Mouse (Mus musculus): ENCODE data around the gene Rab6b. TPM values are rescaled to one million over a fixed set of nuclear protein-coding genes. Genes with fewer than 3 reads are reported as not detected.

Gene Rab6b
- 18.1 and 22.5 TPM in 2 replicates for polyA plus RNA-seq (2014; fragmentation: Nextera tagmentation; extraction: Ambion mirVana)

- no peaks in the 10 kb centered on the region; the same call in 1 of the 2 replicates for H3K27me3 ChIP-seq (ENCODE audit: control insufficient read depth, insufficient read depth, low read length)
Measured at GRCm38 (mm10) chr9:103111621-103112470, at the start of gene Rab6b. Gene Rab6b (plus strand): TSS chr9:103111787.

DNA sequence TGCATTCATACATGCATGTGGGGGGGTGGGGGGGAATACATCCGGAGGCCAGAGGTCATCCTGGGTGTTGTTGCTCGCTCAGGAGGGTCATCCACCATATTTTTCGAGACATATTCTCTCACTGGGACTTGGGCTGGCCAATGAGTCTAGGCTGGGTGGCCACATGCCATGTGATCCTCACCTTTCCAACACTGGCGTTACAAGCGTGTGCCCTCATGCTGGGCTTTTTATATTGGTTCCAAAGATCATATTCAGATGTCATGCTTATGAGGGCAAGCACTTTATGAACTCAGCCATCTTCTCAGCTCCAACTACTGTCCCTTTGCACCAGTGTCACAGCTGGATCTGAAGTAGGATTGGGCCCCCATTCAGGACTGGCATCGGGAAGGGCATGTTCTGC, 48.0 kb upstream of the Rab6b start:
- no peaks in the 10 kb centered on the region for H3K36me3 ChIP-seq (ENCODE audit: control insufficient read depth, insufficient read depth, low read length)
- H3K27me3 ChIP-seq (ENCODE audit: control insufficient read depth, insufficient read depth, low read length), result no peaks in the 10 kb centered on the region
- H3K4me2 ChIP-seq (ENCODE audit: low read depth), result no peak overlapping the region
- WGBS, result 90% methylated on average over 6 of the region's 6 CpGs
- no peaks in the 10 kb centered on the region for H3K4me1 ChIP-seq (ENCODE audit: control insufficient read depth, insufficient read depth, low read length)
- ATAC-seq (ENCODE audit: insufficient read depth, low FRiP score, low TSS enrichment) (no peak), DNase-seq (ENCODE audit: low spot score) (no peak)
- H3K9me3 ChIP-seq (ENCODE audit: control insufficient read depth, low read length), result no peaks in the 10 kb centered on the region
- H3K9ac ChIP-seq (ENCODE audit: low read length), result no peak overlapping the region
- no peak overlapping the region for H3K4me3 ChIP-seq (ENCODE audit: low read depth, low read length)
- H3K27ac ChIP-seq (ENCODE audit: low read depth, low read length), result no peak overlapping the region

More at GRCm38 (mm10) chr9:103111621-103112470, at the start of gene Rab6b:
- no peaks in the 10 kb centered on the region for H3K9me3 ChIP-seq (ENCODE audit: control insufficient read depth, low read length)
- H3K36me3 ChIP-seq (ENCODE audit: control insufficient read depth, insufficient read depth, low read length), result no peaks in the 10 kb centered on the region
- peak within 1 kb of the TSS; percentile 88 for H3K9ac ChIP-seq (ENCODE audit: low read length)
- under 1% methylated on average over 32 of the region's 81 CpGs for WGBS
- peaks cover 9% of the 10 kb centered on the region for H3K4me1 ChIP-seq (ENCODE audit: control insufficient read depth, insufficient read depth, low read length)
- DNase-seq (ENCODE audit: low spot score), result peak; percentile 84
- peak; percentile 74 for ATAC-seq (ENCODE audit: insufficient read depth, low FRiP score, low TSS enrichment)
- peak within 1 kb of the TSS; percentile 87 for H3K27ac ChIP-seq (ENCODE audit: low read depth, low read length)
- H3K4me2 ChIP-seq (ENCODE audit: low read depth), result peak within 1 kb of the TSS; percentile 89
- peak within 1 kb of the TSS; percentile 70 for H3K4me3 ChIP-seq (ENCODE audit: low read depth, low read length)

DNA sequence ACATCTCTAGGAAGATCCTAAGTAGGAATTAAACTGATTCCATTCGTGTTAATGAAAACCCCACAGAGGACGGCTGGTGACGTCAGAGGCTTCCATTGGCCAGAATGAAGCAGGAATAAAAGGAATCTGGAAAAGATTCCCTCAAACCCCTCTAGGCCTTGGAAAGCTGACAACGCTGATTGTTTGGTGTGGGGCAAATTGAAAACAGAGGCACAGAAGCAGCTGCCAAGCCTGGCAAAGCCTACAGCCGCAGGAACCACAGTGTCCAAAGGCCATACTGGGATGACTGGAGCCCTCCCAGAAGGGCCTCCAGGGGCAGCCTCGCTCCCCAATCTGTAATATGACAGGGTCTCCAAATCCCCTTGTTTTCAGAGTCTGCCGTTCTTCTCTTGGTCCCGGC, 44.7 kb upstream of the Rab6b start:
- Histone ChIP-seq H3K27ac (ENCODE audit: low read depth, low read length) (no peak overlapping the region), H3K4me3 (ENCODE audit: low read depth, low read length) (no peak overlapping the region), H3K9me3 (ENCODE audit: control insufficient read depth, low read length) (no peaks in the 10 kb centered on the region), H3K9ac (ENCODE audit: low read length) (no peak overlapping the region), H3K27me3 (ENCODE audit: control insufficient read depth, insufficient read depth, low read length) (no peaks in the 10 kb centered on the region), H3K4me1 (ENCODE audit: control insufficient read depth, insufficient read depth, low read length) (no peaks in the 10 kb centered on the region), H3K36me3 (ENCODE audit: control insufficient read depth, insufficient read depth, low read length) (no peaks in the 10 kb centered on the region), H3K4me2 (ENCODE audit: low read depth) (no peak overlapping the region)
- DNase-seq (ENCODE audit: low spot score), result no peak
- WGBS, result 82% methylated on average over 8 of the region's 8 CpGs
- ATAC-seq (ENCODE audit: insufficient read depth, low FRiP score, low TSS enrichment), result no peak

- Histone ChIP-seq H3K27ac (ENCODE audit: low read depth, low read length) (no peak overlapping the region), H3K4me1 (ENCODE audit: control insufficient read depth, insufficient read depth, low read length) (no peaks in the 10 kb centered on the region), H3K4me3 (ENCODE audit: low read depth, low read length) (no peak overlapping the region), H3K4me2 (ENCODE audit: low read depth) (no peak overlapping the region), H3K36me3 (ENCODE audit: control insufficient read depth, insufficient read depth, low read length) (no peaks in the 10 kb centered on the region), H3K27me3 (ENCODE audit: control insufficient read depth, insufficient read depth, low read length) (no peaks in the 10 kb centered on the region), H3K9ac (ENCODE audit: low read length) (no peak overlapping the region), H3K9me3 (ENCODE audit: control insufficient read depth, low read length) (no peaks in the 10 kb centered on the region)
- WGBS, result 93% methylated on average over 11 of the region's 11 CpGs
- no peak for ATAC-seq (ENCODE audit: insufficient read depth, low FRiP score, low TSS enrichment)
- no peak for DNase-seq (ENCODE audit: low spot score)
Measured at GRCm38 (mm10) chr9:103067651-103068050, 43.9 kb upstream of the Rab6b start.

GRCm38 (mm10) chr9:103068769-103069168, 42.8 kb upstream of the Rab6b start:
- H3K9ac ChIP-seq (ENCODE audit: low read length), result no peak overlapping the region
- WGBS, result 91% methylated on average over 8 of the region's 8 CpGs
- DNase-seq (ENCODE audit: low spot score) (no peak), ATAC-seq (ENCODE audit: insufficient read depth, low FRiP score, low TSS enrichment) (no peak)
- no peak overlapping the region for H3K27ac ChIP-seq (ENCODE audit: low read depth, low read length)
- no peaks in the 10 kb centered on the region for H3K27me3 ChIP-seq (ENCODE audit: control insufficient read depth, insufficient read depth, low read length)
- no peak overlapping the region for H3K4me2 ChIP-seq (ENCODE audit: low read depth)
- no peak overlapping the region for H3K4me3 ChIP-seq (ENCODE audit: low read depth, low read length)
- no peaks in the 10 kb centered on the region for H3K4me1 ChIP-seq (ENCODE audit: control insufficient read depth, insufficient read depth, low read length)
- no peaks in the 10 kb centered on the region for H3K36me3 ChIP-seq (ENCODE audit: control insufficient read depth, insufficient read depth, low read length)
- no peaks in the 10 kb centered on the region for H3K9me3 ChIP-seq (ENCODE audit: control insufficient read depth, low read length)

DNA sequence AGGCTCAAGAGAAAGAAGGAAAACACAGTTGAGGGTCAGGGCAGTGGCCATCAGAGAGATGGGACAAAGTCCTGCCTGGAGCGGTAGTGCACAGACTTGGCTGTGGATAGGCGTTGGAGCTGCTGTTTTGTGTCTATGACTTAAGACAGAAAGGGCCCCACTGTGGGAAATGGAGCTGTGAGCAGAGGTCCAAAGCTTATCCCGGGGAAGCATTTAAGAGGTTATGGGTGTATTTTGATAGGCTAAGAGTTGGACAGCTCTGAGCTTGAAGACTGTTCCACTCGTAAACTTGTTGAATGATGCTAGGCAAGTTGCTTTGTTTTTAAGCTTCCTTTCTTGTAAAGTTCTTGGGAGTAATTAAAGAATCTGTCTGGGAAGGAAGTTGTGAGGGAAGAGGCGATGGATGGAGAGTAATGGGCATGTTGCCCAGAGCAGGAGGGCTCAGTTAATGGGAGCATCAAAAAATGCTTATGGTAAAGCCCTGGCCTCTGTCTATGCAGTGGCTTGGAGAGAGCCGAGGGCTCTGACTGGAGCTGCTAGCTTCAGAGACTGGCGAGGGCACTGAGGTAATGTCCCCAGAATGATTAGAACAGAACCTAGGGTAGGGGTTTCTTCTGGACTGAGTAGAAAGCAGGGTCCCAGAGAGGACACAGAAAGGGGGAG, 39.9 kb upstream of the Rab6b start:
- no peaks in the 10 kb centered on the region for H3K36me3 ChIP-seq (ENCODE audit: control insufficient read depth, insufficient read depth, low read length)
- no peak for DNase-seq (ENCODE audit: low spot score)
- no peaks in the 10 kb centered on the region for H3K27me3 ChIP-seq (ENCODE audit: control insufficient read depth, insufficient read depth, low read length)
- H3K4me2 ChIP-seq (ENCODE audit: low read depth), result no peak overlapping the region
- no peak overlapping the region for H3K27ac ChIP-seq (ENCODE audit: low read depth, low read length)
- no peak for ATAC-seq (ENCODE audit: insufficient read depth, low FRiP score, low TSS enrichment)
- no peaks in the 10 kb centered on the region for H3K9me3 ChIP-seq (ENCODE audit: control insufficient read depth, low read length)
- 91% methylated on average over 7 of the region's 7 CpGs for WGBS
- no peaks in the 10 kb centered on the region for H3K4me1 ChIP-seq (ENCODE audit: control insufficient read depth, insufficient read depth, low read length)
- H3K9ac ChIP-seq (ENCODE audit: low read length), result no peak overlapping the region
- no peak overlapping the region for H3K4me3 ChIP-seq (ENCODE audit: low read depth, low read length)

DNA sequence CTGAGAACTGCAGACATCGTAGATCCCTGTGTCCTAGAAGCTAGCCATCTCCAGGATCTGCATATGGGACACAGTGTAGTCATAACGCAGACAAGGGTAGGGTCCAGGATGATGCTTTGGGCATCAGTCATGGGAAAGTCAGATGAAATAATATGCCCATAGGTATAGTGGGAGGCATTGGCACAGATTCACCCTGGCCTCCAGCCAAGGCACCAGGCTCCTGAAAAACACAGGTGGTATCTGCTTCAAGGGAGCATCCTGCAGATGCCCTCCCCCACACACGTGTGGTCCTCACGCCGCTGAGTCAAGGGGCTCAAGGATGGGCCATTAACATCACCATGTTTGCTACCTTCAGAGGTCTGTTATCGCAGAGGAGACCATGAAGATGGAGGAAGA, 39.4 kb upstream of the Rab6b start:
- Histone ChIP-seq H3K27me3 (ENCODE audit: control insufficient read depth, insufficient read depth, low read length) (no peaks in the 10 kb centered on the region), H3K9me3 (ENCODE audit: control insufficient read depth, low read length) (no peaks in the 10 kb centered on the region), H3K4me1 (ENCODE audit: control insufficient read depth, insufficient read depth, low read length) (no peaks in the 10 kb centered on the region), H3K9ac (ENCODE audit: low read length) (no peak overlapping the region), H3K4me3 (ENCODE audit: low read depth, low read length) (no peak overlapping the region), H3K27ac (ENCODE audit: low read depth, low read length) (no peak overlapping the region), H3K36me3 (ENCODE audit: control insufficient read depth, insufficient read depth, low read length) (no peaks in the 10 kb centered on the region), H3K4me2 (ENCODE audit: low read depth) (no peak overlapping the region)
- 94% methylated on average over 6 of the region's 6 CpGs for WGBS
- no peak for ATAC-seq (ENCODE audit: insufficient read depth, low FRiP score, low TSS enrichment)
- DNase-seq (ENCODE audit: low spot score), result no peak

DNA sequence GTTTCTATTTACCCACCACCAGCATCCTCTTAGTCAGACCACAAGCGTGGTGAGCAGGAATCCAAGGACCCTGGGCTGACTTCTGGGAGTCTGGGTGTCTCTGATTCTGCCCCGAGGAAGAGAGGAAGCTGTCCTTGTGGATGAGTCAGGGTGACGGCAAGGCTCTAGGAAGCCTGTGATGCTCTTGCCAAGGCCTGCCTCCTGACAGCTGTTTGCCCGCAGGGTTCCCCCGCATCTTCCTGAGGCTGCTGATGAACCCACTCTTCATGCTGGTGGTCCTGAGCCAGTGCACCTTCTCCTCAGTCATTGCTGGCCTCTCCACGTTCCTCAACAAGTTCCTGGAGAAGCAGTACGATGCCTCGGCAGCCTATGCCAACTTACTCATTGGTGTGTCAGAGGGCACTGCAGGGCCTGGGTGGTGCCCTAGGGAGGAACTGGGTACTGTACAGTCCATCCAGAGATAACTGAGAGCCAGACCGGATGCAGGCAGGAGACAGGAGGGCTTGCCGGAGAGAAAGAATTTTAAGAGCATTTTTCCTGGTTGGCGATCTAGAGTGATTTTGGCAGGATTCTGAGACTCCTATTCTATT, 38.6 kb upstream of the Rab6b start:
- no peaks in the 10 kb centered on the region for H3K9me3 ChIP-seq (ENCODE audit: control insufficient read depth, low read length)
- H3K27ac ChIP-seq (ENCODE audit: low read depth, low read length), result no peak overlapping the region
- no peaks in the 10 kb centered on the region for H3K27me3 ChIP-seq (ENCODE audit: control insufficient read depth, insufficient read depth, low read length)
- DNase-seq (ENCODE audit: low spot score) (no peak), ATAC-seq (ENCODE audit: insufficient read depth, low FRiP score, low TSS enrichment) (no peak)
- no peak overlapping the region for H3K9ac ChIP-seq (ENCODE audit: low read length)
- H3K4me3 ChIP-seq (ENCODE audit: low read depth, low read length), result no peak overlapping the region
- no peaks in the 10 kb centered on the region for H3K4me1 ChIP-seq (ENCODE audit: control insufficient read depth, insufficient read depth, low read length)
- no peaks in the 10 kb centered on the region for H3K36me3 ChIP-seq (ENCODE audit: control insufficient read depth, insufficient read depth, low read length)
- H3K4me2 ChIP-seq (ENCODE audit: low read depth), result no peak overlapping the region
- 88% methylated on average over 11 of the region's 11 CpGs for WGBS
